ENCODE assay signal across 8 mouse cellular contexts in genomic region chr11:20200713-20201575, GRCm38 (mm10). TPM values are rescaled to one million over a fixed set of nuclear protein-coding genes. Genes with fewer than 3 reads are reported as not detected.
DNase-seq lines count a peak whose midpoint lies in the region; ATAC-seq and TF ChIP-seq lines count a peak whose summit lies in the region.

Gene Rab1a (plus strand): TSS chr11:20201432.

- H3K9me3 ChIP-seq in megakaryocyte, embryonic 14.5 days: no peaks in the 10 kb centered on the region

- ATAC-seq in activated CD4-positive, CD25-positive, alpha-beta regulatory T cell, adult 4 months: peak; percentile 88

- H3K27me3 ChIP-seq in megakaryocyte, embryonic 14.5 days (replicated peaks): no peaks in the 10 kb centered on the region

- peaks cover 19% of the 10 kb centered on the region for H3K36me3 ChIP-seq in megakaryocyte, embryonic 14.5 days (replicated peaks; ENCODE audit: low read length)

- peak; percentile 86 for TF ChIP-seq POLR2A in cortical plate, adult 2 months (IDR thresholded peaks at IDR 0.05; ENCODE audit: extremely low read depth, insufficient read depth, low read length)

- H3K4me1 ChIP-seq in cortical plate, adult 2 months (ENCODE audit: control insufficient read depth, insufficient read depth, low read length): peaks cover 9% of the 10 kb centered on the region; the same call in 1 of the 2 replicates
- peaks cover 29% of the 10 kb centered on the region for H3K4me1 ChIP-seq in megakaryocyte, embryonic 14.5 days

- H3K4me3 ChIP-seq in cortical plate, adult 2 months (ENCODE audit: insufficient read depth, low read length): peak within 1 kb of the TSS; percentile 43
- peak within 1 kb of the TSS; percentile 97 for H3K4me3 ChIP-seq in megakaryocyte, embryonic 14.5 days (replicated peaks)

- TF ChIP-seq CTCF in cortical plate, adult 2 months (IDR thresholded peaks at IDR 0.05; ENCODE audit: extremely low read depth, insufficient read depth, low read length): peak; percentile 54

- peak within 1 kb of the TSS; percentile 94 for H3K27ac ChIP-seq in cortical plate, adult 2 months (ENCODE audit: insufficient read depth, low read length)

- peak; percentile 100 for DNase-seq in gastrocnemius, adult 8-10 months (ENCODE audit: low spot score in 2 of 2)
- DNase-seq in hindlimb bud, embryonic 11.5 days (ENCODE audit: extremely low spot score, low read depth, low spot score): peak; percentile 94
- peak; percentile 97 to 99 for DNase-seq in left cerebral cortex, adult 8-10 months (ENCODE audit: low spot score in 2 of 2)
- DNase-seq in right cerebral cortex, postnatal 10 days (ENCODE audit: low spot score in 2 of 2): peak; percentile 100
- peak; percentile 100 for DNase-seq in urinary bladder, postnatal 25 days (ENCODE audit: low spot score)

RNA-seq across cellular contexts. Expression of gene Rab1a, which starts in this region (rescaled TPM):
- 100 to 1,000 TPM in 1 of 2 experiments, 10 to 100 TPM in 1; 98.6 to 135 TPM for polyA plus RNA-seq in activated CD4-positive, CD25-positive, alpha-beta regulatory T cell, adult 4 months (2017; shearing (Covaris generic))
- polyA plus RNA-seq in cortical plate, adult 2 months (2012; rRNA removed): 189 and 195 TPM in 2 replicates
- total RNA-seq in gastrocnemius, adult 8-10 months (2022): 10 to 100 TPM; 84.0 to 90.6 (median 85.6) TPM
- 100 to 1,000 TPM; 179 to 191 (median 182) TPM for total RNA-seq in left cerebral cortex, adult 8-10 months (2022)
- polyA plus RNA-seq in megakaryocyte, embryonic 14.5 days (2012; ENCODE audit: insufficient read depth, low replicate concordance): 6.5 and 33.5 TPM in 2 replicates

Comparison
In these comparisons a context has a peak if more than half of its experiments do, and no peak if none do; other contexts are left out.
1. Peak in every context shown above with its lines: DNase-seq, ATAC-seq, H3K4me3 ChIP-seq and H3K27ac ChIP-seq.